Mouse (Mus musculus) spleen, postnatal 0 days (tissue): Measurements from ENCODE around the gene Krt15. TPM values are rescaled to one million over a fixed set of nuclear protein-coding genes. Genes with fewer than 3 reads are reported as not detected.

Experiments
- polyA plus RNA-seq: library from polyadenylated mRNA; unstranded; fragments of >200 nt; fragmentation: Nextera tagmentation; extraction: Ambion mirVana; gene quantifications from 2 replicates; pipeline ENCODE4 v1.2.1, GENCODE M21; 2015

Krt15 gene
- polyA plus RNA-seq, result 1.00 and 1.1 TPM in 2 replicates

GRCm38 (mm10) chr11:100135731-100136130 lies at the start of gene Krt15:
TSS of gene Krt15 (minus strand) at chr11:100135928.

GRCm38 (mm10) chr11:100148615-100149330 lies 13.0 kb upstream of the Krt15 start, which contains the start of gene Krt19:
TSS of gene Krt19 (minus strand) at chr11:100148665.

GRCm38 (mm10) chr11:100121466-100121865 lies 14.3 kb downstream of the Krt15 start, which contains the start of gene Krt13:
TSS of gene Krt13 (minus strand) at chr11:100121566.

GRCm38 (mm10) chr11:100105576-100106122 lies 30.1 kb downstream of the Krt15 start, which contains the start of gene Krt36:
TSS of gene Krt36 (minus strand) at chr11:100105626.

GRCm38 (mm10) chr11:100096141-100096540 lies 39.6 kb downstream of the Krt15 start, which contains the start of gene Krt35:
TSS of gene Krt35 (minus strand) at chr11:100096241.

GRCm38 (mm10) chr11:100087861-100088260 lies 47.9 kb downstream of the Krt15 start, which contains the start of gene Krt32:
TSS of gene Krt32 (minus strand) at chr11:100088226.

Other genes starting within 250 kb of the Krt15 start
- gene Krtap31-1, start 228.0 kb downstream of the Krt15 start, polyA plus RNA-seq, result not detected in 2 replicates
- not detected in 2 replicates for gene Gm11565, start 221.2 kb downstream of the Krt15 start, polyA plus RNA-seq
- not detected in 2 replicates for gene Krtap31-2, start 199.6 kb downstream of the Krt15 start, polyA plus RNA-seq
- gene Krtap9-5, start 187.5 kb downstream of the Krt15 start, polyA plus RNA-seq, result not detected in 2 replicates
- not detected in 2 replicates for gene Krtap29-1, start 156.9 kb downstream of the Krt15 start, polyA plus RNA-seq
- gene Krtap16-1, start 149.3 kb downstream of the Krt15 start, polyA plus RNA-seq, result not detected in 2 replicates
- not detected in 2 replicates for gene Krtap17-1, start 141.9 kb downstream of the Krt15 start, polyA plus RNA-seq
- not detected in 2 replicates for gene Krt33a, start 119.7 kb downstream of the Krt15 start, polyA plus RNA-seq
- not detected in 2 replicates for gene Krt33b, start 106.1 kb downstream of the Krt15 start, polyA plus RNA-seq
- not detected in 2 replicates for gene Krt34, start 94.4 kb downstream of the Krt15 start, polyA plus RNA-seq
- not detected in 2 replicates for gene Krt31, start 85.4 kb downstream of the Krt15 start, polyA plus RNA-seq
- gene Krt32, start 47.7 kb downstream of the Krt15 start, polyA plus RNA-seq, result not detected in 2 replicates
- not detected in 2 replicates for gene Krt35, start 39.7 kb downstream of the Krt15 start, polyA plus RNA-seq
- gene Krt36, start 30.3 kb downstream of the Krt15 start, polyA plus RNA-seq, result not detected in 2 replicates
- gene Krt13, start 14.4 kb downstream of the Krt15 start, polyA plus RNA-seq, result 0.12 and 0.38 TPM in 2 replicates
- 39.8 and 40.8 TPM in 2 replicates for gene Krt19, start 12.7 kb upstream of the Krt15 start, polyA plus RNA-seq
- gene Krt9, start 57.3 kb upstream of the Krt15 start, polyA plus RNA-seq, result not detected in 2 replicates
- 7.3 and 10.0 TPM in 2 replicates for gene Krt14, start 71.6 kb upstream of the Krt15 start, polyA plus RNA-seq
- not detected in 2 replicates for gene Krt16, start 113.0 kb upstream of the Krt15 start, polyA plus RNA-seq
- 0.35 and 0.47 TPM in 2 replicates for gene Krt17, start 125.1 kb upstream of the Krt15 start, polyA plus RNA-seq
- gene Krt42, start 133.9 kb upstream of the Krt15 start, polyA plus RNA-seq, result not detected in 2 replicates
- gene Eif1, start 184.0 kb upstream of the Krt15 start, polyA plus RNA-seq, result 1,779 and 1,788 TPM in 2 replicates
- not detected in 2 replicates for gene Gast, start 198.5 kb upstream of the Krt15 start, polyA plus RNA-seq
- 1.9 and 2.3 TPM in 2 replicates for gene Hap1, start 220.2 kb upstream of the Krt15 start, polyA plus RNA-seq